Mouse (Mus musculus) adrenal gland (tissue): ENCODE data around the gene Hoxd10.

Source experiments
- intact Hi-C: fragments of 180-260 bp; cut with DNase I; formaldehyde crosslinking; loops from one replicate; pipeline ENCODE4 v1.15.1; 2025
- long read RNA-seq, 2 experiments: library from polyadenylated mRNA; unstranded; transcript quantifications; one replicate each; pipeline ENCODE4 v2.0.0; 2020; ENCODE audit warnings: borderline replicate concordance in 1 of 2; ENCODE audit not compliant: insufficient replicate concordance in 1 of 2

The Hoxd10 gene
- long read RNA-seq, experiment 1, result 0 reads
- long read RNA-seq, experiment 2, result 0 reads

GRCm38 (mm10) chr2:74691022-74691951 is at the start of gene Hoxd10:
Hoxd10 (plus strand) TSS chr2:74691924.
- intact Hi-C loops, result loop anchor here (10.0 kb wide), 1 partner anchor 624 kb away; no protein-coding TSS in a partner anchor

- intact Hi-C loops, result no loop called here
These were observed 49.3 kb upstream of the Hoxd10 start for GRCm38 (mm10) chr2:74642431-74642830.

- intact Hi-C loops, result no loop called here
These were observed 46.1 kb upstream of the Hoxd10 start for GRCm38 (mm10) chr2:74645631-74646030.

- intact Hi-C loops, result no loop called here
These were observed 44.5 kb upstream of the Hoxd10 start for GRCm38 (mm10) chr2:74647082-74647864.

GRCm38 (mm10) chr2:74652996-74653340 is 38.8 kb upstream of the Hoxd10 start:
- intact Hi-C loops, result loop anchor here (10.0 kb wide), 1 partner anchor 1378 kb away; the partner anchor contains the start of gene Sp9

GRCm38 (mm10) chr2:74653781-74654535 is 37.8 kb upstream of the Hoxd10 start:
- intact Hi-C loops, result loop anchor here (10.0 kb wide), 1 partner anchor 1379 kb away; the partner anchor contains the start of gene Sp9

GRCm38 (mm10) chr2:74654743-74655419 is 36.8 kb upstream of the Hoxd10 start:
- intact Hi-C loops, result loop anchor here (10.0 kb wide), 1 partner anchor 1380 kb away; the partner anchor contains the start of gene Sp9

- intact Hi-C loops, result loop anchor here (10.0 kb wide), 1 partner anchor 1381 kb away; the partner anchor contains the start of gene Sp9
These were observed 36.3 kb upstream of the Hoxd10 start for GRCm38 (mm10) chr2:74655420-74655781.

GRCm38 (mm10) chr2:74655821-74656631 is 35.7 kb upstream of the Hoxd10 start:
- intact Hi-C loops, result loop anchor here (10.0 kb wide), 1 partner anchor 1381 kb away; the partner anchor contains the start of gene Sp9

GRCm38 (mm10) chr2:74656632-74657021 is 35.1 kb upstream of the Hoxd10 start:
- intact Hi-C loops, result loop anchor here (10.0 kb wide), 1 partner anchor 1382 kb away; the partner anchor contains the start of gene Sp9

GRCm38 (mm10) chr2:74657251-74658023 is 34.3 kb upstream of the Hoxd10 start:
- intact Hi-C loops, result loop anchor here (10.0 kb wide), 1 partner anchor 1383 kb away; the partner anchor contains the start of gene Sp9

GRCm38 (mm10) chr2:74658024-74658666 is 33.6 kb upstream of the Hoxd10 start:
- intact Hi-C loops, result loop anchor here (10.0 kb wide), 1 partner anchor 1383 kb away; the partner anchor contains the start of gene Sp9

GRCm38 (mm10) chr2:74658667-74659371 is 32.9 kb upstream of the Hoxd10 start:
- intact Hi-C loops, result loop anchor here (10.0 kb wide), 1 partner anchor 1384 kb away; the partner anchor contains the start of gene Sp9

GRCm38 (mm10) chr2:74659507-74660005 is 32.2 kb upstream of the Hoxd10 start, which contains the start of gene Evx2:
Evx2 (minus strand) TSS chr2:74659557.
- intact Hi-C loops, result loop anchor here (5.0 to 10.0 kb wide), 2 partner anchors 357 to 1385 kb away; partner anchors contain the start of gene Sp9

- intact Hi-C loops, result loop anchor here (5.0 kb wide), 1 partner anchor 358 kb away; no protein-coding TSS in a partner anchor
These were observed 31.0 kb upstream of the Hoxd10 start for GRCm38 (mm10) chr2:74660421-74661375.
